Mouse (Mus musculus): ENCODE data around the gene Hexdc. TPM values are rescaled to one million over a fixed set of nuclear protein-coding genes. Genes with fewer than 3 reads are reported as not detected.

The Hexdc gene
- polyA plus RNA-seq, 1 experiment from 2014 or later, result 7.1 TPM

DNA sequence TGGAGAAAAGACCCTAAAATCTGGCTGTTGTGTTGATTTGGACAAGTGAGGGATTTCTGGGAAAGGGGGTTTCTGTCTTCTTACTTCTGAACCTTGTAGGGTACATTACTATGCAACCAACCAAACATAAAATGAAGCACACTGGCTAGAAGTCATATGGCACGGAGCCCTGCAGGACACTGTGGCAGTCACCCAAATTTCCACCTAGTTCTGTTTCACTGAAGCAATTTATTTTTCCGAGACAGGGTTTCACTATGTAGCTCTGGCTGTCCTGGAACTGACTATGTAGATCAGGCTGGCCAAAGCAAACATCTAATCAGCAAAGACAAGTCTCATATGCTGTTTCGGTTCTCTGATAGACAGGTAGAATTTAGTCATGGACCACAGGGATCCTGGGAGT, 14.6 kb upstream of the Hexdc start:
- no peaks in the 10 kb centered on the region for H3K36me3 ChIP-seq (ENCODE audit: control insufficient read depth, insufficient read depth, low read length)
- H3K4me1 ChIP-seq (replicated peaks; ENCODE audit: control insufficient read depth, insufficient read depth, low read length), result no peaks in the 10 kb centered on the region
- WGBS, result 85% methylated on average over 3 of the region's 3 CpGs
- H3K27ac ChIP-seq (ENCODE audit: low read length), result no peak overlapping the region
- no peak overlapping the region for H3K4me3 ChIP-seq (ENCODE audit: low read length)
- H3K9me3 ChIP-seq (ENCODE audit: control insufficient read depth, low read length), result no peaks in the 10 kb centered on the region
- no peak overlapping the region for H3K4me2 ChIP-seq (ENCODE audit: low read depth, low read length)
- no peak for ATAC-seq (ENCODE audit: low read depth)
- no peak overlapping the region for H3K9ac ChIP-seq (ENCODE audit: low read length)
- no peaks in the 10 kb centered on the region for H3K27me3 ChIP-seq (ENCODE audit: control insufficient read depth, insufficient read depth, low read depth, low read length)

DNA sequence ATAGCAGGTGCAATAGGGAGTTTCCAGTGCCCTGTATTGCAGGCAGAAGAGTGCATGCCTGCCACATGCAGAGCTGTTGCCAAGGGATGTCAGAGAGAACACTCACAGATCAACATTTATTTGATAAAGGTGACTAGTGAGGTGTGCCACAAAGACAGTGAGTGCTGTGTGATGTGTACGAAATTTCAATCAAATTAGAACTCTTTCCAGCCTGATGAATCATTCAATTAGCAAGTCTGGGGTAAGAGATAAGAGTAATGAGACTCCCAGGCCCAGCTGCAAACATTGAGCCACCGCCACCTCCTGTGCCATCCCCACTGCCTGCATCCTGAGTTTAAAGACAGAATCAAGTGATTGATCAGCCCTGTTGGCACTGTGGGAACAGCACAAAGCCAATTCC, 11.5 kb upstream of the Hexdc start:
- Histone ChIP-seq H3K9ac (ENCODE audit: low read length) (no peak overlapping the region), H3K4me1 (replicated peaks; ENCODE audit: control insufficient read depth, insufficient read depth, low read length) (no peaks in the 10 kb centered on the region), H3K27me3 (ENCODE audit: control insufficient read depth, insufficient read depth, low read depth, low read length) (no peaks in the 10 kb centered on the region), H3K4me2 (ENCODE audit: low read depth, low read length) (no peak overlapping the region), H3K27ac (ENCODE audit: low read length) (no peak overlapping the region), H3K36me3 (ENCODE audit: control insufficient read depth, insufficient read depth, low read length) (no peaks in the 10 kb centered on the region), H3K4me3 (ENCODE audit: low read length) (no peak overlapping the region), H3K9me3 (ENCODE audit: control insufficient read depth, low read length) (no peaks in the 10 kb centered on the region)
- ATAC-seq (ENCODE audit: low read depth), result no peak
- WGBS, result 55% methylated on average over 2 of the region's 2 CpGs

DNA sequence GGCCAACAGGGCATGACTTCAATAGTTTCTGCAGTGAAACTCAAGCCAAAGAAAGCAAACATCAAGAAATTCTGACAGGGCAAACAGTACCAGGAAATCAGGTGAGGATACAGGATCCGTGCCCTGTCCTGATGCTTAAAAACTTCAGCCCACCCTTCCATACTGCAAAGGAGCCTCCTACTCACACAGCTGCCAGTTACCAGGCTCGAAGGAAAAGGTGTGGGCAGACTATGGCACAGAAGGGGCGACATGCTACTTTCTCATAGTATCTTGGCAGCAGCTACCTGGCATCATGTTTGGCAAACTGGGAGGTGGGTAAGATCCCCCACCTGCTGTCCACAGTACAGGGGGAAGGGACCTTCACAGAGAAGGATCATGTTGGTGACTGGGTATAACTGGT, 10.8 kb upstream of the Hexdc start:
- WGBS, result 52% methylated on average over 3 of the region's 3 CpGs
- no peak for ATAC-seq (ENCODE audit: low read depth)
- no peak overlapping the region for H3K27ac ChIP-seq (ENCODE audit: low read length)

DNA sequence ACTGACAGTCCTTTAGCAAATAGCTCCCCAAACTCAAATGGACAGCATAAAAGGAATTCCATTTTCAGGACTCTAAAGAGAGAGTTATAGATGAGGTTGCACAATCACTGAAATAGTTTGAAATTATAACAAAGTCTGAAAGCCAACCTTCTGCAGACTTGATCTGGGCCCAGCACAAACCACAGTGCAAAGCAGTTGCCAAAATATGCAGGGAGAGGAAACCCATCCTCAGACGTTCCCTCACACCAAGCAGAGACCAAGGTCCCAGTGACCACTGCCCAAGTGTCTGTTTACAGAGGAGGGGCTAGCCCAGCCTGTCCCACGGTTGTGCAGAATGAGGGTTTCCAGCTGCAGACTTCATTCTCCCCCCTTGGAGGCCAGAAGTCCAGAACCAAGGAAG, 5.6 kb upstream of the Hexdc start:
- no peaks in the 10 kb centered on the region for H3K36me3 ChIP-seq (ENCODE audit: control insufficient read depth, insufficient read depth, low read length)
- 11% methylated on average over 2 of the region's 2 CpGs for WGBS
- H3K27me3 ChIP-seq (ENCODE audit: control insufficient read depth, insufficient read depth, low read depth, low read length), result no peaks in the 10 kb centered on the region
- no peak overlapping the region for H3K9ac ChIP-seq (ENCODE audit: low read length)
- no peak overlapping the region for H3K4me2 ChIP-seq (ENCODE audit: low read depth, low read length)
- no peak overlapping the region; the same call in 1 of the 2 replicates for H3K27ac ChIP-seq (ENCODE audit: low read length)
- no peaks in the 10 kb centered on the region for H3K9me3 ChIP-seq (ENCODE audit: control insufficient read depth, low read length)
- peaks cover 15% of the 10 kb centered on the region for H3K4me1 ChIP-seq (replicated peaks; ENCODE audit: control insufficient read depth, insufficient read depth, low read length)
- ATAC-seq (ENCODE audit: low read depth), result peak; percentile 80
- H3K4me3 ChIP-seq (ENCODE audit: low read length), result no peak overlapping the region

More for the DNA sequence above, 10.8 kb upstream of the Hexdc start:
- Histone ChIP-seq H3K27me3 (ENCODE audit: control insufficient read depth, insufficient read depth, low read depth, low read length) (no peaks in the 10 kb centered on the region), H3K9me3 (ENCODE audit: control insufficient read depth, low read length) (no peaks in the 10 kb centered on the region), H3K36me3 (ENCODE audit: control insufficient read depth, insufficient read depth, low read length) (no peaks in the 10 kb centered on the region), H3K9ac (ENCODE audit: low read length) (no peak overlapping the region), H3K4me2 (ENCODE audit: low read depth, low read length) (no peak overlapping the region), H3K4me3 (ENCODE audit: low read length) (no peak overlapping the region), H3K4me1 (replicated peaks; ENCODE audit: control insufficient read depth, insufficient read depth, low read length) (peaks cover 3% of the 10 kb centered on the region; the same call in 1 of the 2 replicates)

DNA sequence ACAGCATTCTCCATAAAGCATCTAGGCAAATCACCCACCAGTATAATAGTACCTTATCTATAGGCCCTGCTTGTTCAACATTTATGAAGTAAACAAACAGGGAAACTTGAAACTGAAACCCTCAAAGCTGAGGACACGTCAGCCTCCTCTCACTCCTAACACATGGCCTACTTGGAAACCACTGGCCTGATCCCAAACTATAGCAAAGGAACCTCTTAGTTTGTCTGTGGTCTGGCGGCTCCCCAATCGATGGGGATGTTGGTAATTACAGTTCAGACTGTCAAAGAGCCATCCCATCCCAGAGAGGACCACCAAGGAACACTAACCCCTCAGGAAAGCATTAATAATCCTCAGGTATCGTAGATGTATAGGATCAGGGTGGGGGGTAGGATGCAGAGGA, 4.4 kb upstream of the Hexdc start:
- H3K4me2 ChIP-seq (ENCODE audit: low read depth, low read length), result no peak overlapping the region
- H3K4me3 ChIP-seq (ENCODE audit: low read length), result no peak overlapping the region
- H3K4me1 ChIP-seq (replicated peaks; ENCODE audit: control insufficient read depth, insufficient read depth, low read length), result peaks cover 19% of the 10 kb centered on the region
- H3K9ac ChIP-seq (ENCODE audit: low read length), result no peak overlapping the region
- H3K27me3 ChIP-seq (ENCODE audit: control insufficient read depth, insufficient read depth, low read depth, low read length), result no peaks in the 10 kb centered on the region
- no peaks in the 10 kb centered on the region for H3K36me3 ChIP-seq (ENCODE audit: control insufficient read depth, insufficient read depth, low read length)
- 61% methylated on average over 4 of the region's 4 CpGs for WGBS
- ATAC-seq (ENCODE audit: low read depth), result no peak
- no peaks in the 10 kb centered on the region for H3K9me3 ChIP-seq (ENCODE audit: control insufficient read depth, low read length)
- no peak overlapping the region for H3K27ac ChIP-seq (ENCODE audit: low read length)

DNA sequence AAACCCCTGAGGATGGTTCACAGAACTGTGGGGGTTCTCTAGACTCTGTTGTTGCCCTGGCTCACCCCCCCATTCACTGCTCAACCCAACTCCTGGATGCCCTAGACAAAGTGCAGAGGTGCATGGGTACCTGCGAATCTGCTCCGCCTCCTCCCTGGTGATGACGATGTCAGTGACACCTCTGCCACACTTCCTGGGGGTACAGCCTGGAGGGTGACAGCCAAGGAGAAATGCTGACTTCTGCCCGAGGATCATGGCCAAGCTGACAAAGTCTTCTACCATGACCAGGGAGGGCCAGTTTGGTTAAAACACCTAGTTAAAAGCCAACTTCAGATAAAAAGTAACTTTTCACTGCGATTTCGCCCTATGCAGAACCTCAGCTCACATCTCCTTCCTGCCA, 3.5 kb upstream of the Hexdc start:
- 84% methylated on average over 6 of the region's 6 CpGs for WGBS
- ATAC-seq (ENCODE audit: low read depth), result no peak
- no peak overlapping the region for H3K9ac ChIP-seq (ENCODE audit: low read length)
- H3K27ac ChIP-seq (ENCODE audit: low read length), result peak overlapping the region; percentile 14; the same call in 1 of the 2 replicates
- no peaks in the 10 kb centered on the region for H3K27me3 ChIP-seq (ENCODE audit: control insufficient read depth, insufficient read depth, low read depth, low read length)
- H3K4me2 ChIP-seq (ENCODE audit: low read depth, low read length), result no peak overlapping the region
- H3K36me3 ChIP-seq (ENCODE audit: control insufficient read depth, insufficient read depth, low read length), result no peaks in the 10 kb centered on the region
- H3K4me1 ChIP-seq (replicated peaks; ENCODE audit: control insufficient read depth, insufficient read depth, low read length), result peaks cover 22% of the 10 kb centered on the region
- no peak overlapping the region for H3K4me3 ChIP-seq (ENCODE audit: low read length)
- no peaks in the 10 kb centered on the region for H3K9me3 ChIP-seq (ENCODE audit: control insufficient read depth, low read length)

DNA sequence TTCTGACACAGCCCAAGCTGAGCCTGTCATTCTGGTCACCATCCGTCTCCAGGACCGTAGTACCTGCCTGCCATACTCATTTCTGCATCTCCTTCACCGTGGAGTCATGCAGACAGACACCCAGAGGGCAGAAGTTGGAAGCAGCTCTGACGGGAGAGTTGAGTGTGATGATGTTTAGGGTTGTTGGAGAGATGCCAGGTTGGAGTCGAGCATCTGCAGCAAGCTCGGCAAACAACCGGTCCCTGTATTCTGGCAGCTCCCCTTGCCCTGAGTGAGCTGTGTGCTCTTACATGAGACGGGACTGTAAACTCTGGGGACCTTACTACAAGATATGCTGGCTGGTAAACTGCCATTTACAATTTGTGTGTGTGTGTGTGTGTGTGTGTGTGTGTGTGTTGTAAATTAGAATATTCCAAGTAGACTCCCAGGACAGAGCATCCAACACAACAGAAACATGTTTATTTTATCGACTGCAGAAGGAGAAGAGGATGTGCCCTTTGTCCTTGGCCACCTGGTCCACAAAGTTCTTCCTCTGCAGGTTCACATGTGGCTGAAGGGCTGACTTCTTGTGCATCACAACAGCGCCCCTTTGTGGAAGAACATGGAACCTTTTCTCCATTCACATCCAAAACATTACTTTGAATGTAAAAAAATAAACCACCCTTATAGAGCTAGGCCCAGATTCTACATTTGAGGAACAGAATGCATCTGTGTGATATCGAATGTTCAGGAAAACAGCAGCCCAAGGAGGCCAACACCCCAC, 2.6 kb upstream of the Hexdc start:
- Histone ChIP-seq H3K27me3 (ENCODE audit: control insufficient read depth, insufficient read depth, low read depth, low read length) (no peaks in the 10 kb centered on the region), H3K9ac (ENCODE audit: low read length) (no peak overlapping the region), H3K4me3 (ENCODE audit: low read length) (no peak overlapping the region), H3K4me1 (replicated peaks; ENCODE audit: control insufficient read depth, insufficient read depth, low read length) (peaks cover 22% of the 10 kb centered on the region), H3K36me3 (ENCODE audit: control insufficient read depth, insufficient read depth, low read length) (no peaks in the 10 kb centered on the region), H3K4me2 (ENCODE audit: low read depth, low read length) (no peak overlapping the region), H3K27ac (ENCODE audit: low read length) (peak overlapping the region; percentile 17; the same call in 1 of the 2 replicates), H3K9me3 (ENCODE audit: control insufficient read depth, low read length) (no peaks in the 10 kb centered on the region)
- ATAC-seq (ENCODE audit: low read depth), result no peak
- WGBS, result 22% methylated on average over 11 of the region's 11 CpGs

DNA sequence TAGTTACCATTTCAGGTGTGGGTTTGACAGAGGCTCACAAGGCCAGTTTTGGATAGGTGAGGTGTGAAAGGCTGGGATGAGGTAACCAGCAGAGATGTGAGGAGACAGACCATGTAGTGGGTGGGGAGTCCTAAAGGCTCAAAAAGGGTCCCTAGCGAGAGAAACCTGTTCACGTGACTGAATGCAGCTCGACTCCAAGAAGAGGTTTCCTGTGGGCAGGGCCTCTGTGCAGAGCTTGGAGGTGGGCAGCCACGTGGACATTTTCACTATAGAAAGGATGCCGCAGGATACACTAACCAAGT, 423 bp upstream of the Hexdc start:
- peaks cover 5% of the 10 kb centered on the region; the same call in 1 of the 2 replicates for H3K36me3 ChIP-seq (ENCODE audit: control insufficient read depth, insufficient read depth, low read length)
- peak overlapping the region; percentile 86 for H3K4me2 ChIP-seq (ENCODE audit: low read depth, low read length)
- H3K4me1 ChIP-seq (replicated peaks; ENCODE audit: control insufficient read depth, insufficient read depth, low read length), result peaks cover 20% of the 10 kb centered on the region
- ATAC-seq (ENCODE audit: low read depth), result no peak
- peak overlapping the region; percentile 65 for H3K4me3 ChIP-seq (ENCODE audit: low read length)
- H3K27ac ChIP-seq (ENCODE audit: low read length), result 0 out of 2 replicates have a peak overlapping the region, but pooled peaks have one; percentile 3
- H3K9me3 ChIP-seq (ENCODE audit: control insufficient read depth, low read length), result no peaks in the 10 kb centered on the region
- WGBS, result under 1% methylated on average over 5 of the region's 5 CpGs
- H3K9ac ChIP-seq (ENCODE audit: low read length), result peak overlapping the region; percentile 73; the same call in 1 of the 2 replicates
- no peaks in the 10 kb centered on the region for H3K27me3 ChIP-seq (ENCODE audit: control insufficient read depth, insufficient read depth, low read depth, low read length)

DNA sequence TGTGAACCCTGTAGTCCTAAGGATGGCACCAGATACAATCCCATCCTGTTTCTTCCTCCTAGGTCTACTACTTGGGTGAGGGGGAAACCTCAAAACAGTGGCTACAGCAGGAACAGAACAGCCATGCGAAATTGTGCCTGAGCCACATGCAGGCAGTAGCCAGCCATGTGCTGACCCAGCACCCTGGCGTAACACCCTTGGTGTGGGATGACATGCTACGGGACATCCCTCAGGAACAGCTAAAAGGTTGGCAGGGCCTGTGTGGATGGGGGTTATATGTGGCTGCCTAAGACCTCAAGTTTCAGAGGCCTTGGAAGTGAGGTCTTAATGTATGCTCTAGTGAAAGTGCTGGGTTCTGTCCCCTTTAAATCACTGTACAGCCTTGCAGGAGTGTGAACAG, 12.6 kb downstream of the Hexdc start:
- H3K4me3 ChIP-seq (ENCODE audit: low read length), result no peak overlapping the region
- no peak overlapping the region for H3K4me2 ChIP-seq (ENCODE audit: low read depth, low read length)
- no peak for ATAC-seq (ENCODE audit: low read depth)
- H3K27me3 ChIP-seq (ENCODE audit: control insufficient read depth, insufficient read depth, low read depth, low read length), result no peaks in the 10 kb centered on the region
- no peak overlapping the region for H3K9ac ChIP-seq (ENCODE audit: low read length)
- H3K36me3 ChIP-seq (ENCODE audit: control insufficient read depth, insufficient read depth, low read length), result peaks cover 13% of the 10 kb centered on the region
- no peaks in the 10 kb centered on the region for H3K4me1 ChIP-seq (replicated peaks; ENCODE audit: control insufficient read depth, insufficient read depth, low read length)
- 94% methylated on average over 3 of the region's 3 CpGs for WGBS
- H3K9me3 ChIP-seq (ENCODE audit: control insufficient read depth, low read length), result no peaks in the 10 kb centered on the region
- no peak overlapping the region for H3K27ac ChIP-seq (ENCODE audit: low read length)
